Mouse (Mus musculus): Measurements from ENCODE around the gene Negr1. TPM values are rescaled to one million over a fixed set of nuclear protein-coding genes. Genes with fewer than 3 reads are reported as not detected.
"Not testable (repeated sequence)": the region's sequence is repeated elsewhere in the genome, so short reads cannot be mapped to it uniquely, and the experiment has no call there.

Negr1 gene
- total and polyA plus RNA-seq, 3 experiments = 0.16 TPM; not detected in 2

DNA sequence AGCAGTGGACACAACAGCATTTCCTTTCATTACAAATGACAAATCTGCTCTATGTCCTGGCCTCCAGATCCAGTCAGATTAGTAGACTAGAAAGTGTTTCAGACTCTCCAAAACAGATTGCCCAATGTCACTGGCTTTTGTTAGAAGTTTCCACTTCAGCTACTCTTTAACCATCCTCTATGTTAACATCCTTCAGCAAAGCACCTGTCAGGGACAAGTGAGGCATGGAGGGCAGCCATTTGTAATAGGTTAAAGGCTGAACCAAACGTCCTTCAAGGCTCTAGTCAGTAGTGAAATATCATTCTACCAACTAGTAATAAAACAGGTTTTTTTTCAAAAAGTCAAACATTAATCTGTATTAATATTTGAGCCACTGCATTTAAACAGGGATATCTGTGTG is 475.0 kb downstream of the Negr1 start:
- Histone ChIP-seq H3K27me3 (ENCODE audit: insufficient read depth, low read length) (no peaks in the 10 kb centered on the region), H3K4me3 (ENCODE audit: low read depth, low read length) (no peak overlapping the region), H3K9me3 (replicated peaks) (peaks cover 21% of the 10 kb centered on the region), H3K36me3 (replicated peaks) (no peaks in the 10 kb centered on the region), H3K4me1 (ENCODE audit: insufficient read depth, low read depth, low read length) (no peaks in the 10 kb centered on the region)
- ATAC-seq (ENCODE audit: extremely low read depth, insufficient number of reproducible peaks, low FRiP score, poor library complexity, severe bottlenecking) (no peak), DNase-seq (ENCODE audit: low spot score) (no peak)
- TF ChIP-seq GATA1 (IDR thresholded peaks at IDR 0.05; ENCODE audit: borderline replicate concordance, low read length) (no peak), GATA2 (IDR thresholded peaks at IDR 0.05; ENCODE audit: borderline replicate concordance, low read depth, low read length) (no peak), CTCF (IDR thresholded peaks at IDR 0.05; ENCODE audit: low read depth, low read length) (no peak), TAL1 (conservative IDR thresholded peaks at IDR 0.05; ENCODE audit: low read depth, low read length) (no peak), POLR2AphosphoS5 (IDR thresholded peaks at IDR 0.05; ENCODE audit: insufficient replicate concordance, low read depth, low read length) (no peak)

DNA sequence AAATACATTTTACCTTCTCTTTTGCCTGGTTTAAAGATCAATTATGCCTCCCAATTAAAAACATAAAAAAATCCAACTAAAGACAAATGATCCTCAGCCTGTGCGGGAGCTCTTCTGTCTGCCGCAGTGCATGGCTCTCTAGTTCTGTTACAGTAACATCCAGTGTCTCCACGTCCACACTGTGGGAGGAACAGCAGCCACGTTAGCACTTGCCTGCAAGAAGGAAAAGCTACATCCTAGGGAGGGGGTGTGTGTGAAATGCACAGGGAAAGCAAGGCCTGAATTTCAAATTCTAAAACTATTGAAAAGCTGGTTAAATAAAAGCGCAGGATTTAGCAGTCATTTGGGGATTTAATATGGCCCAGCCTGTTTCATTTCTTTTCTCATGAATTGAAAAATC is 479.0 kb downstream of the Negr1 start:
- Histone ChIP-seq H3K4me1 (ENCODE audit: insufficient read depth, low read depth, low read length) (no peaks in the 10 kb centered on the region), H3K36me3 (replicated peaks) (no peaks in the 10 kb centered on the region), H3K4me3 (ENCODE audit: low read depth, low read length) (no peak overlapping the region), H3K27me3 (ENCODE audit: insufficient read depth, low read length) (no peaks in the 10 kb centered on the region), H3K9me3 (replicated peaks) (peaks cover 13% of the 10 kb centered on the region)
- DNase-seq (ENCODE audit: low spot score) (no peak), ATAC-seq (ENCODE audit: extremely low read depth, insufficient number of reproducible peaks, low FRiP score, poor library complexity, severe bottlenecking) (no peak)
- no peak for TF ChIP-seq GATA1 (IDR thresholded peaks at IDR 0.05; ENCODE audit: borderline replicate concordance, low read length)
- no peak for TF ChIP-seq CTCF (IDR thresholded peaks at IDR 0.05; ENCODE audit: low read depth, low read length)
- no peak for TF ChIP-seq TAL1 (conservative IDR thresholded peaks at IDR 0.05; ENCODE audit: low read depth, low read length)
- no peak for TF ChIP-seq POLR2AphosphoS5 (IDR thresholded peaks at IDR 0.05; ENCODE audit: insufficient replicate concordance, low read depth, low read length)

GRCm38 (mm10) chr3:157044565-157044964 is 483.0 kb downstream of the Negr1 start:
- no peaks in the 10 kb centered on the region for H3K36me3 ChIP-seq (replicated peaks)
- DNase-seq (ENCODE audit: low spot score) = no peak
- no peak overlapping the region for H3K4me3 ChIP-seq (ENCODE audit: low read depth, low read length)
- H3K27me3 ChIP-seq (ENCODE audit: insufficient read depth, low read length) = no peaks in the 10 kb centered on the region
- TF ChIP-seq POLR2AphosphoS5 (IDR thresholded peaks at IDR 0.05; ENCODE audit: insufficient replicate concordance, low read depth, low read length) = no peak
- no peak for TF ChIP-seq GATA1 (IDR thresholded peaks at IDR 0.05; ENCODE audit: borderline replicate concordance, low read length)
- TF ChIP-seq TAL1 (conservative IDR thresholded peaks at IDR 0.05; ENCODE audit: low read depth, low read length) = no peak
- no peak for TF ChIP-seq GATA2 (IDR thresholded peaks at IDR 0.05; ENCODE audit: borderline replicate concordance, low read depth, low read length)
- H3K9me3 ChIP-seq (replicated peaks) = peaks cover 15% of the 10 kb centered on the region
- ATAC-seq (ENCODE audit: extremely low read depth, insufficient number of reproducible peaks, low FRiP score, poor library complexity, severe bottlenecking) = no peak
- no peaks in the 10 kb centered on the region for H3K4me1 ChIP-seq (ENCODE audit: insufficient read depth, low read depth, low read length)

GRCm38 (mm10) chr3:157064438-157064837 is 502.8 kb downstream of the Negr1 start:
- not testable (repeated sequence) for H3K27me3 ChIP-seq (ENCODE audit: insufficient read depth, low read length); H3K4me3 ChIP-seq (ENCODE audit: low read depth, low read length); DNase-seq (ENCODE audit: low spot score); ATAC-seq (ENCODE audit: extremely low read depth, insufficient number of reproducible peaks, low FRiP score, poor library complexity, severe bottlenecking); H3K4me1 ChIP-seq (ENCODE audit: insufficient read depth, low read depth, low read length); H3K9me3 ChIP-seq (replicated peaks); H3K36me3 ChIP-seq (replicated peaks)

GRCm38 (mm10) chr3:157066331-157066730 is 504.7 kb downstream of the Negr1 start:
- Histone ChIP-seq H3K4me1 (ENCODE audit: insufficient read depth, low read depth, low read length) (no peaks in the 10 kb centered on the region), H3K9me3 (replicated peaks) (peaks cover 8% of the 10 kb centered on the region), H3K27me3 (ENCODE audit: insufficient read depth, low read length) (no peaks in the 10 kb centered on the region), H3K4me3 (ENCODE audit: low read depth, low read length) (no peak overlapping the region), H3K36me3 (replicated peaks) (no peaks in the 10 kb centered on the region)
- no peak for ATAC-seq (ENCODE audit: extremely low read depth, insufficient number of reproducible peaks, low FRiP score, poor library complexity, severe bottlenecking)
- DNase-seq (ENCODE audit: low spot score) = no peak
- TF ChIP-seq GATA1 (IDR thresholded peaks at IDR 0.05; ENCODE audit: borderline replicate concordance, low read length) (no peak), TAL1 (conservative IDR thresholded peaks at IDR 0.05; ENCODE audit: low read depth, low read length) (no peak), CTCF (IDR thresholded peaks at IDR 0.05; ENCODE audit: low read depth, low read length) (no peak), GATA2 (IDR thresholded peaks at IDR 0.05; ENCODE audit: borderline replicate concordance, low read depth, low read length) (no peak), POLR2AphosphoS5 (IDR thresholded peaks at IDR 0.05; ENCODE audit: insufficient replicate concordance, low read depth, low read length) (no peak)

GRCm38 (mm10) chr3:157079250-157079965 is 517.8 kb downstream of the Negr1 start:
- Histone ChIP-seq H3K4me1 (ENCODE audit: insufficient read depth, low read depth, low read length) (no peaks in the 10 kb centered on the region), H3K4me3 (ENCODE audit: low read depth, low read length) (no peak overlapping the region), H3K9me3 (replicated peaks) (peaks cover 9% of the 10 kb centered on the region), H3K27me3 (ENCODE audit: insufficient read depth, low read length) (no peaks in the 10 kb centered on the region), H3K36me3 (replicated peaks) (no peaks in the 10 kb centered on the region)
- ATAC-seq (ENCODE audit: extremely low read depth, insufficient number of reproducible peaks, low FRiP score, poor library complexity, severe bottlenecking) = no peak
- TF ChIP-seq CTCF (IDR thresholded peaks at IDR 0.05; ENCODE audit: low read depth, low read length) (no peak), POLR2AphosphoS5 (IDR thresholded peaks at IDR 0.05; ENCODE audit: insufficient replicate concordance, low read depth, low read length) (no peak), TAL1 (conservative IDR thresholded peaks at IDR 0.05; ENCODE audit: low read depth, low read length) (no peak), GATA2 (IDR thresholded peaks at IDR 0.05; ENCODE audit: borderline replicate concordance, low read depth, low read length) (no peak), GATA1 (IDR thresholded peaks at IDR 0.05; ENCODE audit: borderline replicate concordance, low read length) (no peak)
- no peak for DNase-seq (ENCODE audit: low spot score)

- H3K4me3 ChIP-seq (ENCODE audit: low read depth, low read length) = no peak overlapping the region
- H3K9me3 ChIP-seq (replicated peaks) = peaks cover 12% of the 10 kb centered on the region
- H3K27me3 ChIP-seq (ENCODE audit: insufficient read depth, low read length) = no peaks in the 10 kb centered on the region
- no peaks in the 10 kb centered on the region for H3K36me3 ChIP-seq (replicated peaks)
- no peaks in the 10 kb centered on the region for H3K4me1 ChIP-seq (ENCODE audit: insufficient read depth, low read depth, low read length)
- DNase-seq (ENCODE audit: low spot score) (no peak), ATAC-seq (ENCODE audit: extremely low read depth, insufficient number of reproducible peaks, low FRiP score, poor library complexity, severe bottlenecking) (no peak)
- TF ChIP-seq GATA2 (IDR thresholded peaks at IDR 0.05; ENCODE audit: borderline replicate concordance, low read depth, low read length) (no peak), CTCF (IDR thresholded peaks at IDR 0.05; ENCODE audit: low read depth, low read length) (no peak), TAL1 (conservative IDR thresholded peaks at IDR 0.05; ENCODE audit: low read depth, low read length) (no peak), GATA1 (IDR thresholded peaks at IDR 0.05; ENCODE audit: borderline replicate concordance, low read length) (no peak), POLR2AphosphoS5 (IDR thresholded peaks at IDR 0.05; ENCODE audit: insufficient replicate concordance, low read depth, low read length) (no peak)
These were observed 518.3 kb downstream of the Negr1 start for GRCm38 (mm10) chr3:157079966-157080306.
